Mouse (Mus musculus) kidney, embryonic 16.5 days (tissue): ENCODE results near the gene Wrb. TPM values are rescaled to one million over a fixed set of nuclear protein-coding genes. Genes with fewer than 3 reads are reported as not detected.

Source experiments
- polyA plus RNA-seq: library from polyadenylated mRNA; unstranded; fragments of >200 nt; fragmentation: Nextera tagmentation; extraction: Ambion mirVana; gene quantifications from 2 replicates; pipeline ENCODE4 v1.2.1, GENCODE M21; 2015

The Wrb gene
- polyA plus RNA-seq, 1 experiment from 2014 or later, result 75.2 TPM

Other genes starting within 250 kb of the Wrb start
- gene Psmg1, start 154.4 kb upstream of the Wrb start, polyA plus RNA-seq, result 73.3 and 88.6 TPM in 2 replicates
- 74.5 and 85.6 TPM in 2 replicates for gene Brwd1, start 62.9 kb upstream of the Wrb start, polyA plus RNA-seq
- 609 and 649 TPM in 2 replicates for gene Hmgn1, start 17.7 kb upstream of the Wrb start, polyA plus RNA-seq
- gene Lca5l, start 46.9 kb downstream of the Wrb start, polyA plus RNA-seq, result 0.94 and 1.0 TPM in 2 replicates
- 5.3 and 9.4 TPM in 2 replicates for gene Sh3bgr, start 55.0 kb downstream of the Wrb start, polyA plus RNA-seq
- 3.8 and 4.5 TPM in 2 replicates for gene B3galt5, start 90.4 kb downstream of the Wrb start, polyA plus RNA-seq